Mouse (Mus musculus): ENCODE measurements at regions not wholly inside any gene's neighbourhood (a gene's known extent, or its start where the extent isn't known, plus 50 kb on each side); places are given as distances from the start of the nearest gene placed in this dataset.

DNA sequence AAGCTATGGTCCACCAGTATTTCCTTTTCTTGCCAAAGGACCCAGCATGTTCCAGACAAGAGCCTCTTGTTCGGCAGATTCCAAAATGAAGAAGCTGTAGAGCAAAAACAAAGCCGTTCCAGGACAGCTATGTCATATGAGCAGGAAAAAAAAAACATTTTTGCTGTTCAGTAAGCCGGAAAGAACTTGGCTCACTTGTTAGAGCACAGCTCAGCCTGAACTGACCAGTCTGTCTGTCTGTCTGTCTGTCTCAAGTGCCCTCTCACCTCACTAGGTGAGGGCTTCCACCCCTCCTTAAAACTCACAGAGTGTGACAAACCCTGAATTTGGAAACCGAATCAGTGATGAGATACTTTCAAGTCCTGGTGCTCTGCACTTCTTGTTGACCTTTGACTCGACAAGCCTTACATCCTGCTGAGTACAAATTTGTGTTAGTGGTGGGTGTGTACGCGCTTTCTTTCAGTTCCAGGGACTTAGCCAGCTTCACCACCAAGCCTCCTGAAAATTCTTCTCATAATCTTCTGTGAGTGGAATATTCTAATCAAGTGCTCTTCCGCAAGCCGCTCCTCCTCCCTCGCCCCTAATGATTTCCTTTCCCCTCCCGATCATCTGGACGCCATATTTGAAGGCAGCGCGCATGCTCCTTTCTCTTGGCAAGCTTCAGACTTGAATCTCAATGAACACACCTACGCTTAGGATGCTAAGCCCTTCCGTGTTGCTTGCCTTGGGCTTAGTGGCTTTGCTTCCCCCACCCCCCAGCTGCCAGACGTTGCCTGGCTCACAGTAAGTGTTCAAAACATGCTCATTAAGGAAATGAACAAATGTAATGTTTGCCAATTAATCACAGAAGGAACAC lies 560.9 kb downstream of the Tox3 start:
- ATAC-seq (replicated peaks; ENCODE audit: low FRiP score, low TSS enrichment, poor library complexity, severe bottlenecking): no peak

- ATAC-seq (replicated peaks; ENCODE audit: low FRiP score, low TSS enrichment, poor library complexity, severe bottlenecking): peak; percentile 65; the same call in 1 of the 2 replicates
These were observed 563.1 kb downstream of the Tox3 start for GRCm38 (mm10) chr8:89785011-89785410.

DNA sequence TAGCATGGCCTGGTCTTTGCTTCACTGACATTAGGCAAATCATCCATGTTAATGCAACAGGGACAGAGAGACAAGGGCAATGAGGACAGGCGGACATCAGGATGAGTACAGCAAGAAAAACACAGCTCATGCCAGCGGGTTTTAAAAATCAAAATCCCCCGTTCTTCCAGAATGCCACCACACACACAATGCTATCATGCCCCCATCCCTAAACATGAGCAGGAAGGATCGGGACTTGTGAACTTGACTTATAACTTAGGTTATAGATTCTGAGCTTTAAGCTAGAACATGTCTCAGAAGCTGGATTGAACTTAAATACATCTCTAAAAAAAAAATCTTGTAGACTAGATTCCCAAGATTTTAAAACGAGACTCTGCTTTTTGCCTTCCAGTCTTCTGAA lies 564.8 kb downstream of the Tox3 start:
- ATAC-seq (replicated peaks; ENCODE audit: low FRiP score, low TSS enrichment, poor library complexity, severe bottlenecking): no peak

DNA sequence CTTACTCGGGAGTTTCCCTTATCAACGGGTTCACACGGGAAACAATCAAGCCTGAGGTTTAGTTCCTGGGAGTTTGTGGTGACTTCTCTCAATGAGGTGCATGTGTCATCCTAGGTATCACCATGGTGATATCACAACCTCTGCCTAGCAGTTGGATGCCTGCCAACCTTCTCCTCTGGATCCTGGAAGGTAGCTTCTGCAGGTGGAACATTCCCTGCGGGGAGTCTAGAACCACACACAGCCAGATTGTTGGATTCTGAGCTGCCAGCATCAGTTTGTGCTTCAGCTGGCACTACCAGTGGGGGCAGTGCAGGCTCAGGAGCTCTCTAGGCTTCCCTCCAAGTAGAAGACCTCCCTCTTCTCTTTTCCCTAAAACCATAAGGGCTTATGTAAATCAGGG lies 581.8 kb downstream of the Tox3 start:
- ATAC-seq (replicated peaks; ENCODE audit: low FRiP score, low TSS enrichment, poor library complexity, severe bottlenecking): no peak

DNA sequence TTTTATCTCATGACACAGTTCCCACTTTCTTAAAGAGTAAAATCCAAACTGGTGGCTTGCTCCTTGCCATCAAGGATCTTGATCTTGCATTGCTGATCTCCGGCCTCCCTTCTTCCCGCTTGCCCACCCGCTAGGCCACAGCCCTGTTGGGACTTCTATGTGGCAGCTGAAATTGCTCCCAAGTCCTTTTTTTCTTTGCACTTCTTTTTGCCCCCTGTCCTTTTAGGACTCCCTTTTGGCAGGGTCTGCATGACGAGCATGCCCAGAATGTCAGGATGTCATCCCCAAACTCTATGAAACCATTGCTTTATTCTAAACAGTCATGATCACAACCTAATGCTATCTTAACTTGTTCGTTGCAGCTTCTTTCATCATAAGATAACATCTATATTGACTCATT lies 588.6 kb downstream of the Tox3 start:
- no peak for ATAC-seq (replicated peaks; ENCODE audit: low FRiP score, low TSS enrichment, poor library complexity, severe bottlenecking)

DNA sequence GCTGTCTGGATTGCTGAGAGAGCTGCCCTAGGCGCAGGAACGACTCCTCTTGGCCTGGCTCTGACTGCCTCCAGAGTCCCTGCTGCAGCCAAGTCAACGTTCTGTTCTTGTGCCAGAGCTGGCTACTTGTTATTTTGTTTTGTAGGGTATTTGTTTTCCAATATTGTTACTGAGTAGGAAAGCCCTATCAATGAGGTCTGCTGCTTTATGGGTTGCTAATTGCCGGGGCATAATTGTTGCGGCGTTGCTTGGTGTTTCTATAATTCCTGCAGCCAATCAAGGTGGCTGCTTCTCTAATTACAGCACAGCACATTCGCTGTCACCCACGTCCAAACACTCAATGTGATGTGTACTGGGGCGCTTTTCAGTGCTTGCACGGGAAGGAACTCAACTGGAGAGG lies 589.4 kb downstream of the Tox3 start:
- ATAC-seq (replicated peaks; ENCODE audit: low FRiP score, low TSS enrichment, poor library complexity, severe bottlenecking): no peak

DNA sequence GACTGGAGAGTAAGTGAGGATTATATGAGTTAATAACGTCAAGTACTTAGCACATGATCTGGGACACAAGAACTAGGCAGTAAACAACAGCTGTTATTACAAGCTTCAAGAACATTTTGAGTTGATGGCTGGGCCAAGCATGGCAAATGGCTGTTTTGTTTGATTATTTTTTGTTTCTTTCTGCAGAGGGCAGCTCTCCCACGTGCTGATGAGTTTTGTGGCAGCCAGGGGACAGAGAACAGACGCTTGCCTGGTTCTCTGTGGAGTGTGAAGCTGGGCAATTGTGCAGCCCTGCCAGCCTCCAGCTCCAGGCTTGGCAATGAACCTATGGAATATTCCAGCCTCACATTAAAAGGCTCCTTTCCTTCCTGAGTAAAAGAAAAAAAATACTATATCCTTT lies 592.2 kb downstream of the Tox3 start:
- no peak for ATAC-seq (replicated peaks; ENCODE audit: low FRiP score, low TSS enrichment, poor library complexity, severe bottlenecking)

- no peak for ATAC-seq (replicated peaks; ENCODE audit: low FRiP score, low TSS enrichment, poor library complexity, severe bottlenecking)
These were observed 596.9 kb downstream of the Tox3 start for GRCm38 (mm10) chr8:89751201-89751600.

DNA sequence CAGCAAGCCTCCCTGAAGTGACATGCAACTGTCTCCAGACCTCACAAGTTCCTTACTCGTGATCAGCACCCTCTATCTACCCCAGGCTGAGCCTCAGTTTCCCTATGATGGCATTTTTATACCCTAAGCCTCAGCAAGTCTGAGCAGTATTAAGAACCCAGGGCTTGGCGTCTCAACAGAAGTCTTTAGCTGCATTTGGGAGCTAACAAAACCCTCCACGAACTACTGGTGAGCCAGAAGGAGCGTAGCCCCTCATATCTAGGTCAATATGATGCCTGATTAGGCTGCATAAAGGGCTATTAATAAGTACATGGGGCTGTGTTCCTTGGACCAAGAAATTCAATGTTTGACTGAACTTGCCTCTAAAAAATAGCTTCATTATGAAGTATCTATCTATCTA lies 600.4 kb downstream of the Tox3 start:
- ATAC-seq (replicated peaks; ENCODE audit: low FRiP score, low TSS enrichment, poor library complexity, severe bottlenecking): no peak

DNA sequence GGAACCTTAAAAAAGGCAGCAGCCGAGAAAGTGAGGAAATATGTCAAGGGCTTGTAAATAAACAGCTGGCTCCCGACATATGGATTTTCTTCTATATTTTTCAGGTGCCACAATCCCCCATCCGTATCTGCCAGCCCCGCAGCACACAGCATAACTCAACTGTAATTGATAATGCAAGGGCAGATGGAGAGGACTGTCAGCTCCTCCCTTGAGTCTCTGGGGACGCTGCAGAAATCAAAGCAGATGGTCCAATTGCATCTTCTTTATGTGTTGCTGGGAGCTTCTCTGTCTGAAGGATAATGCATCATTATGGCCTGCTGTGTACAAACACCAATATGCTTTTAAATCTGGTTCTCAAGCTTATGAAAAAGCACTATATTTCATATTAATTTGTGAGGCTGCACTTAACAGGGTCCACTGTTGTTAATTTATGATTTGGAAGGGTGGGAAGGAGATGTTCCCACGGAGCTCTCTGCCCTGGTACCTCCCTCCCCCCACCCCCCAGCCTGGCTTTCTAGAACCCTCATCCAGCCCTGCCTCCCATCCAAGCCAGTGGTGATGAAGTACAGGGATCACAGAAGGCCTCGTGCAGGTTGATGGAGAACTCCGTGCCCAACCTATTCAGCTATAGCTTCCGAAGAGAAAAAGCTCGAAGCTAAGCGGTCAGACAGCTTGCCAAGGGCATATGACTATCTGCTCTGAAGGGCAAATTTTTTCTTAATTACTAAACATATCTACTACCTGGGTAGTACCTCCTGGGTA lies 603.7 kb downstream of the Tox3 start:
- ATAC-seq (replicated peaks; ENCODE audit: low FRiP score, low TSS enrichment, poor library complexity, severe bottlenecking): no peak

- no peak for ATAC-seq (replicated peaks; ENCODE audit: low FRiP score, low TSS enrichment, poor library complexity, severe bottlenecking)
These were observed 609.5 kb downstream of the Tox3 start for GRCm38 (mm10) chr8:89738657-89739056.

DNA sequence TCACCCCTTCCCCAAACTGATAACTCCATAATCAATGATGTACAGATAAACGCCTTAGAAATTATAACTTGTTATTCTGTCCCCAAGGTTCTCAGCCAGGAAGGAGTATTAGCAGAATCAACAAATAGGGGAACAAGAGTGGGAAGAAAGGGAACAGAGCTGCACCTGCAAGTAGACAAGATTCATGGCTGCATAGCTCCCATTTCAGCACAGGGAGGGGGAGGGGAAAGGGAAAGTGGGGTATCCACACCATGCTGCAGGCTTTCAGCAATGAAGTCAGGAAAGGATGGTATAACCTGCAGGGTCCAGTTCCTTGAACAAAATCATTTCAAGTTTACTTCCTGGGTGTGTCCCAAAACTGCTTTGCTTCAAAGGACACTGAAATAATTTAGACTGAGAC lies 610.5 kb downstream of the Tox3 start:
- ATAC-seq (replicated peaks; ENCODE audit: low FRiP score, low TSS enrichment, poor library complexity, severe bottlenecking): no peak

GRCm38 (mm10) chr8:89727252-89727651 lies 620.9 kb downstream of the Tox3 start:
- no peak for ATAC-seq (replicated peaks; ENCODE audit: low FRiP score, low TSS enrichment, poor library complexity, severe bottlenecking)

DNA sequence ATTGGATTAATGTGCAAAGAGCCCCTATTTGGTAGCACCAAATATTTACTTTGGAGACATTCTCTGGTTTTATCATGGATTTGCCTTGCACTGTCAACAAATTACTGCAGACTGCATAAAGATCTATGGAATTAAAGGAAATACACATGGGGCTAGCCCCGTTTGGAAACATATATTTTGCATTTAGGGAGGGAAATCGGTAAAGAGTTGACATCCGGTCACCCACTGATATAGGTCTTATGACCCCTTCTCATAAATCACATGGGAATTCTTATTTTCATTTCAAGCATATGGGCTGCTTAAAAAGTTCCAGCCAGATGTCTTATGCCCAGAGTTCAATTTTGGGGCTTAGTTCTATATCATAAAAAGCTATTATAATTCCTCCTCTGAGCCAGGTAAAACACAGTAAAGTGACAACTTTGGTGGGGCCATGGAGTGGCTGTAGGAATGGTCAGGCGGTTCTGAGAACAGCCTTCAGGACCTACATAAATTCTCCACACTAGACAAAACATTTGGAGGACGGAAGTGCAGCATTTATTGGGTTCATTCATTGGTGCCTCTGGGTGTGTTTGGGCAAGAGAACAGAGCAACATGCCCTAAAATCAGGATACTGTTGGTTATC lies 626.3 kb downstream of the Tox3 start:
- no peak for ATAC-seq (replicated peaks; ENCODE audit: low FRiP score, low TSS enrichment, poor library complexity, severe bottlenecking)

DNA sequence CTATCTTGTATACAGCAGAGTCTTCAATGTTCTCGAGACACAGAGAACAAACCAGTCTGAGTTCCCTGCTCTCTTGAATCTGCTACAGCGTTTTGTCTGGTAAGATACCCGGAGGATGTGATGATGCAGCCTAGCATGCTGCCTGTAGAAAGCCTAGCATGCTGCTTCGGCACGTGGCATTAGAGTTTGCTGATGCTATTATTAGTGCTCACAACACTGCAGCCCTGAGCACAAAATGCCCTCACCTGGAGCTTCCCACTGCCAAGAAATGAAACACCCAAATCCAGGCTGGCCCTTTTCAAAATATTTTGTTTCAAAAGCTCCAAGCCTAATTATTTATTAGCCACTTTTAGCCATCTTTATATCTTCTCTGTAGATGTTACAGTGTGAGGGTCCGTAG lies 634.3 kb downstream of the Tox3 start:
- no peak for ATAC-seq (replicated peaks; ENCODE audit: low FRiP score, low TSS enrichment, poor library complexity, severe bottlenecking)

DNA sequence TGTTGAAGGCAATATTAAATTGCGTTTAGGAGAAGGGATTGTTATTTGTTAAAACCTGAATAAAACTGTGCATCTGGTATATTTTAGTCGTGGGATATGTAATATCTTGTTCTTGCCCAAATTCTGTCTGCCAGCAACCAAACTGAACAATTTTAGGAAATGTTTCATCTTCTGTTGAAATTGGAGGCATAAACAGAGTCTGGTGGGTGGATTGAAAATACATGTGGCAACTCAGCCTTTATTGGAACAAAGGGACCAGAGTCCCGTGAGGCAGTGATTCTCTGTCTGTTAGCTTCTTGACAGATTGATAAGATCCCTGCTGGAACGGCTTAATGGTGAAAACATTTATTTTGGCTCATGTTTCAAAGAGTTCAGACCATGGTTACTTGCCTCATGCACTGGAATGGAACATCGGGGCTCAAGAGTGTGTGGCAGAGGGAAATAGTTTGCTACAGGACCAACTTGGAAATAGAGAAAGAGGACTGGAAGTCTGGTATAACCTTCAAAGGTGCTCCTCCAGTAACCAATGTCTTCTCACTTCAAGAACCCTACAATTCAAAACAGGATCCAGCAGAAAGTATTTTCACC lies 640.7 kb downstream of the Tox3 start:
- no peak for ATAC-seq (replicated peaks; ENCODE audit: low FRiP score, low TSS enrichment, poor library complexity, severe bottlenecking)

DNA sequence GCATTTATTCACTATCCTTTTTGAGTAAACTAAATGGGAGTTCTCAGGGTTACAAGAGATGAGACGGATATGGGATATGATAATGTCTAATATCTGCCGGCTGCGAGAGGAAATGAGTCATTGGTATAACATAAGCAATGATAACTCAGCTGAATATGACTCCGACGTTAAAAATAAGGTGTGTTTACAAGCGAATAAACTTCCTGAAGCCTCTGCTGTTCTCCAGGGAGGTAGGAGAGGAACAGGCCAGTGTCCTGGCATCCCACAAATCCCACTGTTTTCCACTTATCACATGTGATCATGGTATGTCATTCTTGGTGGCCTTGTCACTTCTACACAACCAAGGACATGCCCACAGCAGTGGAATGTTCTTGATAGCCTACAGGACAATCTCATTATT lies 641.7 kb upstream of the Sall1 start:
- no peak for ATAC-seq (replicated peaks; ENCODE audit: low FRiP score, low TSS enrichment, poor library complexity, severe bottlenecking)

DNA sequence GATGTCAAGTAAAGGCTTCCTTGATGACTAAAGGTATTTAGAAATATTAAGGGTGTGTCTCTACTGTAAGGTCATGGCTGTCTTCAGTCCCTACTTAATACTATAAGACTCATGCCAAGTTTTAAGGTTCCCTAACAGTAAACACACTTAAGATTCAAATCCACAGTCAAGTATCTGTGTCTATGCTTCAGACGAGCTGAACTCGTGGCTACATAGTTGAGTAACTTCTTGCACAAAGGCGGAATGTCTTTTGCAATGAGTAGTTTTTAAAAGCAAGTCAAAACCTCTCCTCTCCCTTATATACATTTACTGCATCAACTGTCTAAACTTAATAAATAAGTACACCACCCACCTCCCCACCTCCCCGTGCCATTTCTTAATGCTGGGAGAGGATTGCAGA lies 637.0 kb upstream of the Sall1 start:
- no peak for ATAC-seq (replicated peaks; ENCODE audit: low FRiP score, low TSS enrichment, poor library complexity, severe bottlenecking)

- no peak for ATAC-seq (replicated peaks; ENCODE audit: low FRiP score, low TSS enrichment, poor library complexity, severe bottlenecking)
These were observed 636.4 kb upstream of the Sall1 start for GRCm38 (mm10) chr8:89680341-89680740.

DNA sequence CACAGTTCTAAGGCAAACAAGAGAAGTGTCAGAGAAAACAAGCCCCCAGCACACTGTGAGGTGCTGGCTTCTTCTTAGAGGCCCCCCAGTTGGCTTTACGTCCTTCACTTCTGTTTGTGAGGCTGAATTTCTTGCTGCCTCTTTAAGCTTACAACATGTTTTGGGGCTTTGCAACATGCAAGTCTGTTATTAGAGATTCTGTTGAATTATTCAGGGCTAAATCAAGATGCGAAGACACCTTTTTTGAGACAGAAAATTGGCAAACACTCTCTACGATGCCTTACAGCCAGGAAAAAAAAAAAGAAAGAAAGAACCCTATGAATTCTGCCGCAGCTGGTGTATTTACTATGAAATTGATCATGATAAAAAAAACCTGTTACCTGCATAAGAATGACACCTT lies 635.6 kb upstream of the Sall1 start:
- no peak for ATAC-seq (replicated peaks; ENCODE audit: low FRiP score, low TSS enrichment, poor library complexity, severe bottlenecking)

Measured in megakaryocyte-erythroid progenitor cell, adult 5-6 weeks (primary cell).